Mouse (Mus musculus) kidney, postnatal 14 days (tissue): Measurements from ENCODE around the gene Gm11627.
A peak's percentile ranks its signal among the peaks of the same experiment; 100 is the strongest.
"Not testable (repeated sequence)": the region's sequence is repeated elsewhere in the genome, so short reads cannot be mapped to it uniquely, and the experiment has no call there.

Source experiments
- DNase-seq: peaks from one replicate; pipeline ENCODE4 v3.0.0; 2022; ENCODE audit warnings: mixed read lengths

The Gm11627 gene

DNA sequence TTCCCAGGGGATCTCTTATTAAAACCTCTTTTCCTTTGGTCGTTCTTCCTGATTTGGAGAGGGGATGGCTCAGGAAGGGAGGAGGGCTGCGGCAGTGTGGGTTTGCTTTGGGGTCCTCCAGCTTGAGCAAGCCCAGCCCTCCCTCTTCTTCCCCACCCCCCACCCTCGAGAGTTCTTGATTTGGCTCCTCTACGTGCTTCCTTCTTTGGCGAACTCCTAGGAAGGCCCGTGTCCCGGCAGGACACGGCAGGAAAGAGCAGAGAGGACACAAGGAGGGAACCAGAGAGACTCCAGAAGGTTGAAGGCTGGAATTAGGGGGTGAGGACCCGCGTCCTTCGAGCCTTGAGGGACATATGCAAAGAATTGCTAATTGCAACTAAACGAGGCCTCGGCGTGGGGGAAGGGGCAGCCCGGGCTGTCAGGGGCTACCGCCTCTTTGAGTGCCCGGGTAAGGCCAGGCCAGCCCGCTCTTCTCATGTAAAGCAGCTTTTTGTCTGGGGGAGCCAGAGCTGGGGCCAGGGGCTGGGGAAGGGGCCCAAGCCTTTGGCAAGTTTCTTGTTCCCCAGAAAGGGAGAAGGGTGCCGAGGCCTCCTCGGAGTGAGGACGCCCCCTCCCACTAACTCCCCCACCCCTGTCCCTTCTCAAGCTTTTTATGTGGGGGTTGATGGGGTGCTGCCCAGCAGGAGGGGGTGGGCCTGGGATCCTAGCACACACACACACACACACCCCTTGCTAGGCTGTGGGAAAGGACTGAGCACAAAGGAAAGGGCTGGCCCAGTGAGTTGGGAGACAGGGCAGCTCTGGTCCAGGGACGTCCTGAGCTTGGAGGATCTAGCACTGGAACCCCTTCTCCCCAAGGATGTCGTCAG lies at the start of gene Gm11627:
Gene Gm11627, minus strand, starts transcription at position 297 of the 869 bp plus-strand sequence.
- DNase-seq = peak; percentile 26

DNA sequence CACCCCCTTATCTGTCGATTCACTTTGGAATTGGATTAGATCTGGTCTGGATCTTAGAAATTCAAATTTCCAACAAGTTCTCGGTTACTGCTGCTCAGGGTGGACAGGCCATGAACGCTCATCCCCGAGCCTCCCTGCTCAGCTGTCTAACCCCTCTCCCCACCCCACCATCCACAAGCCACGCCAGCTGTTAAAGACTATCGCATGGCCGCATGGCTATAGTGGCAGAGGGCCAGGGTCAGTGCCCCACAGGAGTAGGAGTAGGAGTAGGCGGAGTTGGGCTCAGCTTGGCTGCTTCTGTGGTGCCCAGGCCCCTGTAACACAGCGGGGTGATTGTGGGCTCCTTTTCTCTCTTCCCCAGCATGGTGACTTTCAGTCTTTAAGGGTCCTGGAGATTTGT lies 49.3 kb upstream of the Gm11627 start:
- no peak for DNase-seq

DNA sequence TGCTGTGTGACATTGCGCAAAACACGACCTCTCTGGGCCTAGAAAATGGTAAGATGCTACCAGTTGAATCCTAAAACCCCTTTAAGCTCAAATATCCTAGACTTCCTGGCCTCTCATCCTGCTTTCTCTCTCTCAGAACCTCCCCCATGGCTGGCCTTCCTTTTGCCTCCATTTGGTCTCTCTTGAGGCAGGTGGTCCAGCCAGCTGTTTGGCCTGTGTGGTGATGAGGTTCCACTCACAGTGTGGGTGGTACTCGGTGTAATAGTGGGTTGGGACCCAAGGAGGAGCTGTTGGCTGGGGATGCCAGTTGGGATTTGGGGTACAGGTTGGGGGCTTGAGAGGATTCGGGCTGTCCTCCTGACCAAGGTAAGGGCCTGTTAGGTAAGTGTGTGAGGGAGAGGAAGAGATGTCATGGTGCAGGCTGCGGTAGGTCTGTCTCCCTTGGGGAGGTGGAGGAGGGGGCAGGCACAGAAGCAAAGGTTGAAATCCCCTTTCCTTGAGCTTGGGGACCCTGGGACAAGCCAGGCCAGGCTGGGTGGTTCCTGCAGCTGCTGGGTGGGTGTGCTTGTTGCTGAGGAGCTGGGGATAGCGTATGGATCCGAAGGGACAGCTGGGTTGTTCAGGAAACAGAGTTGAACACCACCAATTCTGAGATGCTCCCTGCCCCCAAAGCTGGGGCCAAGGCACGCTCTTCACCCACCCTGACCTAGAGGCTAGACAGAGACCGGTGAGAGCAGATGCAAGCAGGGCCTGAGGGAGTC lies 48.1 kb upstream of the Gm11627 start:
- no peak for DNase-seq

DNA sequence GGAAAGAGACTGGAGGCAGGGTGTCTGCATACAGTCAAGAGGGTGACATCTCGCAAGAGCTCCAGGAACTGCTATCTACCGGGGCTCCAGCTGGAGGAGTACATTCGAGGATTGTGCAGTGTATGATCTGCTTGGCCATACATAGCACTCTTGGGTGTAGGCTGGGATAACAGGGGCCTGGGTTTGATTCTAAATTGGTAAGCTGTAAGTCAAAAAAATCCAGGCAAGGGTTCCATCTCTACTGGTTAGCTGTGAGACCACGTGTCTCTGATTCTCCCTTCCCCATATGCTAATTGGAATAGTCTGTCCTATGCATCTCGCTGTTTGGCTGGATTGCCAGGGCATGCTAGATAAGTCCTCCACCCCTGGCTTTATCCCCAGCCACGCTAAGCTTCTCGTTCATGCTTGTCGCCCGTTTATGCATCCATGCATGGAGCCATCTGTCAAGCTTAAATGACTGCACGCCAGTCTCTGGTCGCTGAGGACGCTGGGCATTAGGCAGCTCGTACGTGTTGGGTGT lies 45.7 kb upstream of the Gm11627 start:
- DNase-seq = no peak

DNA sequence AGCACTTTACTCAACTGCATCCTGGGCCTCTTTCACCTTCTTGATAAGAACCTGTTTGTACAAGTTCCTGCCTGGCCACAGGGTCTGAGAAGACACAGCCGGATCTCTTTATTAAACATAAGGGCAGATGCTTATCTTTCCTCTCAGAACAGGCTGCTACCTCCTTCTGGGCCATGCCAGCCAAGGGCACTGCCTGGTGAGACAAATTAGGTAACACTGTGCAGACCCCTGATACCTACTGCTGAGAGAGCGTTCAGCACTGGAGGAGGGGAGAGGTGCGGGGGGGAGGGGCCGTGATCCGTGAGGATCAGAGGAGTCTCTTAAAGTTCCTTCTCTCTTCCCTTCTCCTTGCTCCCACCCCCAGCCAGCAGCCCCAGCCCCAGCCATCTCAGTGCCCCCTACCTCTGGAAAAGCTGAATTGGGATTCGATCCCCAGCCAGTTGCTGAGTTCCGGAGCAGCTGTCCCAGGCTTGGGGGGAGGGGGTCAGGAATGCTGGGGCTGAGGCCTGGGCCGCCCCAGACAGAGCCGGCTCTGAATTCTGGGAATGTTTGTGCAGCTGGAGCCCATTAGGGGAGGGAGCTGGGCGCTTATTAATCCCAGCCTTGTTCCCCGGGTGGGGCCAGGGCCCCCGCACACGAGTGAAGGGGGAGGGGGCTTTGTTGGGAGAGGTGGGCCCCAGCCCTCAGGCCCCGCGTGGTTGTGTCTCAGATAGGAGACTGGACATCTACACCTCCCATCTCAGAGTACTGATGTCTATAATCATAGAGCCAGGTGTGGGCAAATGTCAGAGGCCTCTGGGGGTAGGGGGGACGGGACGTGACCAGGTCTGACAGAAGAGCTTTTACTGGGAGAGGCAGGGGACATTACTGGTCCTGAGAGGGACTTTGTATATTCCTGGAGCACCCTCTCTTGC lies 44.9 kb upstream of the Gm11627 start:
- DNase-seq = peak; percentile 77

DNA sequence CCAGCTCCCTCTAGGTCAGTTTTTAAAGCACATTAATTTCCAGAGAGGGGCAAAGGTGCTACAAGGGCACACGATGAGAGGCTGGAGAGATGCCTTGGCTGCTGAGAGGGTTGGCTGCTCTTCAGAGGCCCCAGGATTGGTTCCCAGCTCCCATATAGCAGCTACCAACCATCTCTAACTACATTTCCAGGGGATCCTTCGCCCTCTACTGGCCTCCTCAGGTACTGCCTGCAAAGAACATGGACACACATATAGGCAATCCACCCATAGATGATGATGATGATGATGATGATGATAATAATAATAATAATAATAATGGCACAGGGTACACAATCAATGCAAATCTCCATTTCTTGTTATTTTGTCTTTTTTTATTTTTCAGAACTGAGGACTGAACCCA lies 40.2 kb upstream of the Gm11627 start:
- no peak for DNase-seq

DNA sequence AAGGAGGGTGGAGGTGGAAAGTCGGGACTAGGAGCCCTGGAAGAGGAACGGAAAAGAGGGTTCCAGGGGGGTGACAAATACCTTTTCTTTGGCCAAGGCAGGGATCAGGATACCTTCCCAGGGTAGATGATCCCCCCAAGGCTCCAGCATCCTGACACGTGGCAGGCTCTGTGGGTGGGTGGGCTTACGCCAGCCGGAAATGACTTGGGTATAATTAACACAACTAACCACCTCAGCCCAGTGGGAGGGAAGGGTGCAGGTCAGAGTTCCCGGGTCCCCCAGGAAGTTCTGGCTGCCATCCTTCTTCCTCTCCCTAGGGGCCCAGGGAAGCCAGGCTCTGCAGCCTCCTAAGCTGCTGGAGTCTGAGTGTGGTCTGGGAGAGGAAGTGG lies 32.0 kb upstream of the Gm11627 start:
- no peak for DNase-seq

DNA sequence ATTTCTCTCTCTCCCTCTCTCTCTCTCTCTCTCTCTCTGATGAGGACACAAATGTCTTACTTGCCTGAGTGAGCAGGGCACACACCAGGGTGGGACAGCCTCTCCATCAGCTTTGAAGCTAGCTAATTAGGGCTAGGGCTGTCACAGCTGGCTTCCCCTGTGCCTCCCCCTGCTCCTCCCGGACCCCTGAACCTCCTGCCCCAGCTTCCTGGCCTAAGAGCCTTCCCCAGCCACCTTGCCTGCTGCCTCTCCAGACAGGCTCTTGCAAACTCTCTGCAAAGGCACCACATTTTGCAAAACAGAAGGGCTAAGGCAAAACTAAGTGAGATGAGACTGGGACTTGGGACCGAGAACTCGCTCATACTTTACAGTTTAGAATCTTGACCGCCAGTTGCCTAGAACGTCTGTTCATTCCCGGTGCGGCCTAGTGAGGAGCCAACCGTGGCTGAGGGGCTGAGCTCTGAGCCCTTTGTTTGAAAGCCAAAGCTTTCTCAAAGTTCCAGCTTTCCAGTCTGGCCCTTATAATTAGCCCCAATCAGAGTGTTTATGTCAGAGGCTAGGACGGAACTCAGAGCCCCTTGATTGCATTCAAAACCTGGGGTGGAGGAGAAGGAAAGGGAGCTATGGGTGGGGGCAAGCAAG lies 31.5 kb upstream of the Gm11627 start:
- DNase-seq = no peak

DNA sequence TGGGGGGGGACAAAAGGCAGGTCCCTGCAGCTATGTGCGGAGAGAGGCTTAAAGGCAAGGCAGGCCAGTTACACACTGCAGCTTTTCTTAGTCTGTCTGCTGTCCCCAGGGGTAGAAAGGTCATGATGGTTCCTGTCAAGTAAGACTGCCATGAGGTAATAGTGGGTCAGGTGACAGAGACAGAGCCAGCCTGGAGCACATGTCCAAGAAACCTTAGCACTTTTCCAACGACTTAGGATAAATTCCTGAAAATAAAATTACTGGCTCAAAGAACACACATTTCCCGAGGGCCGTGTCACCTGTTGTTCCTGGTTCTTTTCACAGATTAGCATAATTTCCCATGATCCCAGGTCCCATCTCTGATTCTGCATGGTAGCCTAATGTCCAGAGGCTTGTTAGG lies 31.0 kb upstream of the Gm11627 start:
- no peak for DNase-seq

DNA sequence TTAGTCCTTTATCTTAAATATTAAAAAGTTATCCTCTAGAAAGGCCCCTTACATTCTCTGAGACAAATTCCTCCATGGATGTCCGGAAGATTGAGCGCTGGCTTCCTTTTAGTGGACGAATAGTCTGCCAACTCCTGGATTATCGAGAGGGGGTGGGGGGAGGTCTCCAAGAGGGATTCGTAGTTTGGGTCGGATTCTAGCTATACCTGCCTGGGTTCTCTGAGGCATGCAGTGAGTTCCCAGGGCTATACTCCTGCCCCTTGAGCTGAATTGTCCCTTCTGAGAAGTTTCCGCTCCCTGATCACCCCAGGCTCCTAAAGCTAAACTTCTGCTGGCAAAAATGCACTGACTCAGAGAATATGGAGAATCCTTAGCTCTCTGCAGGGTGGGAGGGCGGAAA lies 30.2 kb upstream of the Gm11627 start:
- no peak for DNase-seq

DNA sequence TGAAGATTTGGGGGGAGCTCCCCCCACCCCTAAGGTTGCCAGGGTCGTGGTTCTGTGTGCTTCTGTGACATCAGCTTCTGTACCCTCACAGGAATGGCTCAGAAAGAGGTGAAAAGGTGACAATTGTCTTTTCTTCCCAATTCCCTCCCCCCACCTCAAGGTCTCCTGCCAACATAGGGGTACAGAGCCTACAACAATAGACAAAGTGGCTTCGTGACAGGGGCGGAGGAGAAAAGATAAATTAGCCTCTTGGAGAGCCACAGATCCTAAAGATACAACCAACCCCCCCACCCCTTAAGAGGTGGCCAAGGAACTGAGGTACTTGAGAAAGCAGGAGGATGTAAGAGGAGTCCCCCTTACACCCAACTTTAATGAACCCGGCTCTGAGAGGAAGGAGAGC lies 29.4 kb upstream of the Gm11627 start:
- no peak for DNase-seq

DNA sequence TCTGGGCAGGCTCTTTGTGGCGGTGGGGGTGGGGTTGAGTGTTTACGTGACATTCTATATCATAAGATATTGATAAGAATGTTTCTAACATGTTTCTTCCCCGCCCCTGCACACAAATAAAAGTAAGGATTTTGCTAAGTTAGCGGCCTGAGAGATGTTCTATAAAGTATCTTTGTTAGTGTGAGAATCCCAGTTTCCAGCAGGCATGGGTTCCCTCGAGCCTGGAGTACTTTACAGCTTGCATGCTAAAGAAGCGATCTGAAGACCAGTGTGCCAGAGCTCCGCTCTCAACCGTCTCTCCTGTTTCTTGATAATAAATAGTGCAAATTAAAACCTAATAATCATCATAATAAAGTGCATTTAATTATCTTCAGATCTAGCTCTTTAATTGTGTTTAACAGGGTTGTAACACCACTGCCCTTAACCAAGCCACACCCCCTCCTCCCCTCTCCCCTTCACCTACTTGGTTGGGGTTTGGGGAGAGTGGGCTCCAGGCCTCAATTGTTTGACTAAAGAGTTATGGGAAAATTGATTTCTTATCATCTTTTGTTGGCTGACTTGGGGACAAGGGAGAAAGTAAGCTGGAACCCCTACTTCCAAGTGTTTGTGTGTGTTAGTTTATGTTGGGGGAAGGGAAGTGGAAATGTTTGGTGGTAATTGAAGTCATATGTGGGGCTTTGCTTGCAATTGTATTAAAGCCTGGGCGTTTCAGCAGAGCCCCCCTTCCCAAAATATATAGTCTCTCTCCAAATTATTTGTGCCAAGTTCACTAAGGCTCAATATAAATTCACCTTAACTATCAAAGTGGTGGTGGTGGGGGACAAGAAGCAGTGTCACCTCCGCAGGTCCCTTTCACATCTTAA lies 28.7 kb upstream of the Gm11627 start:
- DNase-seq = no peak

DNA sequence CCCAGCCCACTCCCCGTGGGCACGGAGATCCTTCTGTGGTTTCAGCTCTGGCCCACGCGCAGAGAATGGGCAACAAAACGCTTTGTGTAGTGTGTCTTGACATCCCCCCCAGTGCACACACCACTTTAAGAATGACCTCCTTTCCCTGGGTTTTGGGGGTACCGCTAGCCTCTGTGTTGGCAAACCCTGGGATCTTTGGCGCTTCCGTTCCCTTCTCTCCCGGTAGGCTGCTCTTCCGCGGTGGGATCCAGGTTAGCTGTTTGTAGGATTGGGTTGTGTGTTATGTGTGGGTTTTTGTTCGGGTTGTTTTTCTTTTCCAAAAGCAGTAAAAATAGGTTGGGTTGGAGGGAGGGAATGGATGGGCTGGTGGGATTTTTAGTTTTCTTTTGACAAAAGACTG lies 27.9 kb upstream of the Gm11627 start:
- DNase-seq = not testable (repeated sequence)

DNA sequence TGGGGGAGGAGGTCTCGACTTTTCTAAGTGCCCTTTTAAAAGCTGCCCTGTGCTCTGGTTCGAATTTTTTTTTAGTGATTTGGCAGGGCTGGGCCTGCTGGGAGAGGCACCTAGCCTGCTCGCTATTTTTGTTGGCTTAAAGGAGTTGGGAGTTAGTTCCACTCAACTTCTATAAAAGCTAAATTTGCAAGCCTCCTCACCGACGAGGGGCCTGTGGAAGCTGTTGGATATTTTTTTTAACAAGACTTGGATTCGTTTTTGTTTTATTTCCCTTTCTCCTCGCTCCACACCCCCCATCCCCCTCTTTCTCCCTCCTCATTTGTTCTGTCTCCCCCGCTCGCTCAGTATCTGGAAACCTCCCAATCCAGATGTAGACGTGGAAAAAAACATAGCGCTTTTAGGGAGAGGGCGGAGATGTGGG lies 27.5 kb upstream of the Gm11627 start:
- DNase-seq = peak; percentile 31

DNA sequence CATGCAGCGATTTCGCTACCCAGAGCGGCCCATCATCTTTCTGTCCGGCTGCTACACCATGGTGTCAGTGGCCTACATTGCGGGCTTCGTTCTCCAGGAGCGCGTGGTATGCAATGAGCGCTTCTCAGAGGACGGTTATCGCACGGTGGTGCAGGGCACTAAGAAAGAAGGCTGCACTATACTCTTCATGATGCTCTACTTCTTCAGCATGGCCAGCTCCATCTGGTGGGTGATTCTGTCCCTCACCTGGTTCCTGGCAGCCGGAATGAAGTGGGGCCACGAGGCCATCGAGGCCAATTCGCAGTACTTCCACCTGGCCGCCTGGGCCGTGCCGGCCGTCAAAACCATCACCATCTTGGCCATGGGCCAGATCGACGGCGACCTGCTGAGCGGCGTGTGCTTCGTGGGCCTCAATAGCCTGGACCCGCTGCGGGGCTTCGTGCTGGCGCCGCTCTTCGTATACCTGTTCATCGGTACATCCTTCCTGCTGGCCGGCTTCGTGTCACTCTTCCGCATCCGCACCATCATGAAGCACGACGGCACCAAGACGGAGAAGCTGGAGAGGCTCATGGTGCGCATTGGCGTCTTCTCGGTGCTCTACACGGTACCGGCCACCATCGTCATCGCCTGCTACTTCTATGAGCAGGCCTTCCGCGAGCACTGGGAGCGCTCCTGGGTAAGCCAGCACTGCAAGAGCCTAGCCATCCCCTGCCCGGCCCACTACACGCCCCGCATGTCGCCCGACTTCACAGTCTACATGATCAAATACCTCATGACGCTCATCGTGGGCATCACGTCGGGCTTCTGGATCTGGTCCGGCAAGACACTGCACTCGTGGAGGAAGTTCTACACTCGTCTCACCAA lies 26.5 kb upstream of the Gm11627 start:
- DNase-seq = peak; percentile 23

DNA sequence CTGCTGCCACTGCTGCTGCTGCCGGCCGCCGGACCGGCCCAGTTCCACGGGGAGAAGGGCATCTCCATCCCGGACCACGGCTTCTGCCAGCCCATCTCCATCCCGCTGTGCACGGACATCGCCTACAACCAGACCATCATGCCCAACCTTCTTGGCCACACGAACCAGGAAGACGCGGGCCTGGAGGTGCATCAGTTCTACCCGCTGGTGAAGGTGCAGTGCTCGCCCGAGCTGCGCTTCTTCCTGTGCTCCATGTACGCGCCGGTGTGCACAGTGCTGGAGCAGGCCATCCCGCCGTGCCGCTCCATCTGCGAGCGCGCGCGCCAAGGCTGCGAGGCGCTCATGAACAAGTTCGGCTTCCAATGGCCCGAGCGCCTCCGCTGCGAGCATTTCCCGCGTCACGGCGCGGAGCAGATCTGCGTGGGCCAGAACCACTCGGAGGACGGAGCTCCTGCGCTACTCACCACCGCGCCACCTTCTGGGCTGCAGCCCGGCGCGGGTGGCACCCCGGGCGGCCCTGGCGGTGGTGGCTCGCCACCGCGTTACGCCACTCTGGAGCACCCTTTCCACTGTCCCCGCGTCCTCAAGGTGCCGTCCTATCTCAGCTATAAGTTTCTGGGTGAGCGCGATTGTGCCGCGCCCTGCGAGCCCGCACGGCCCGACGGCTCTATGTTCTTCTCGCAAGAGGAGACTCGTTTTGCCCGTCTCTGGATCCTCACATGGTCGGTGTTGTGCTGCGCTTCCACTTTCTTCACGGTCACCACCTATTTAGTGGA lies 25.7 kb upstream of the Gm11627 start:
- peak; percentile 45 for DNase-seq

DNA sequence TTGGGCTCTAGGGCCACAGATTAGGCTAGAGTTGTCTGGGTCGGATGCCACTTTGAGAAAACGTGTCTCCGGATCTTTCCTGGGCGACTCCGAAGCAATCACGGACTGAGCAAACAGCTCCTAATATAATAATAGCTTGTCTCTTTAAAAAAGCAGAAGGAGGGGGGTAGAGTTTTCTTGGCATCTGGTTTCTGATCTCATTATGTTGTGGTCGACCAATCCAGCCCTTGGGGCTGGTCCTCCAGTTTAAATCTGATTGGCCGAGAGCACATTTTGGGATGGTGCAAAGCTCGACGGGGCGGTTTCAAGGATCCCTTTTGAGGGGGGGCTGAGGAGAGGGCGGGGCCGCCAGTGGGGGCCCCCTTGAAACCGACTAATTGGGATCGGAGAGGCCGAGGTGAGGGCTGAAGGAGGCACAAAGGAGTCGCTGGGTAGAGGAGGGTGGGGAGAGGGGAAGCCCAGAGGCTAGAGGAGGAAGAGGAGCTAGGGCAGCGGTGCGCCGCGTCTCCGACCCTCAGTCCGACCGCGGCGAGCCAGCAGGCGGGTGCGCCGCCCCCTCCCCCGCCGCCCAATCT lies 24.8 kb upstream of the Gm11627 start, which contains the start of gene Fzd2:
Gene Fzd2, plus strand, starts transcription at position 387 of the 575 bp plus-strand sequence.
- DNase-seq = peak; percentile 92

DNA sequence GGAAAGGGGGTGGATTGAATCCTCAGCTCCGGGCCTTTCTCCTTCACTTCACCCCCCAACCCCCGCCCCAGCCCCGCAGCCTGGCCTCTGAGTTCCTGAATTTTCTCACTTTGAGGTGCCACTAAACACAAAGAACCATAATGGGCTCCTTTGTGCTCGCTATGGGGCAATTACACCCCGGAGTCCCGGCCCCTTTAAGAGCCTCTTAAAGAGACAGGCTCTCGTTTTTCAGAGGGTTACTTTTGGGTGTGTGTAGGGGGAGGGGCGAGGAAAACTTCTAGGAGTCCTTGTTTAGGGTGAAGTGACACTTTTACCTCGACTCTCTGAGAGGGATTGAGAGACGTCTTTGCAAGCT lies 24.2 kb upstream of the Gm11627 start:
- peak; percentile 75 for DNase-seq
